Mouse (Mus musculus) embryo, embryonic 11.5 days (tissue): ENCODE data around the gene Fkbp10.

ENCODE experiments used
- DNase-seq: peaks from one replicate; pipeline ENCODE4 v3.0.0-alpha.2; 2012; ENCODE audit warnings: low read depth, low spot score

The Fkbp10 gene

GRCm38 (mm10) chr11:100471352-100472196 is 56.1 kb downstream of the Fkbp10 start:
- peak; percentile 1 for DNase-seq

GRCm38 (mm10) chr11:100472197-100472934 is 56.9 kb downstream of the Fkbp10 start, which contains the start of gene Klhl11:
Gene Klhl11 (minus strand): TSS chr11:100472741.
- DNase-seq: peak; percentile 92

GRCm38 (mm10) chr11:100472935-100473295 is 57.4 kb downstream of the Fkbp10 start:
- DNase-seq: no peak
